Mouse (Mus musculus): ENCODE data around the gene Dvl3.

GRCm38 (mm10) chr16:20557381-20557780 lies 40.6 kb downstream of the Dvl3 start:
- TF ChIP-seq POLR2A (IDR thresholded peaks at IDR 0.05; ENCODE audit: insufficient read depth, low read depth, low read length) = no peak
- no peak for TF ChIP-seq CTCF (IDR thresholded peaks at IDR 0.05; ENCODE audit: insufficient read depth, low read depth, low read length)
